Mouse (Mus musculus): ENCODE data around the gene Col6a6. TPM values are rescaled to one million over a fixed set of nuclear protein-coding genes. Genes with fewer than 3 reads are reported as not detected.

Gene Col6a6
- polyA plus RNA-seq (2012; rRNA removed) = 0.09 and 0.13 TPM in 2 replicates

DNA sequence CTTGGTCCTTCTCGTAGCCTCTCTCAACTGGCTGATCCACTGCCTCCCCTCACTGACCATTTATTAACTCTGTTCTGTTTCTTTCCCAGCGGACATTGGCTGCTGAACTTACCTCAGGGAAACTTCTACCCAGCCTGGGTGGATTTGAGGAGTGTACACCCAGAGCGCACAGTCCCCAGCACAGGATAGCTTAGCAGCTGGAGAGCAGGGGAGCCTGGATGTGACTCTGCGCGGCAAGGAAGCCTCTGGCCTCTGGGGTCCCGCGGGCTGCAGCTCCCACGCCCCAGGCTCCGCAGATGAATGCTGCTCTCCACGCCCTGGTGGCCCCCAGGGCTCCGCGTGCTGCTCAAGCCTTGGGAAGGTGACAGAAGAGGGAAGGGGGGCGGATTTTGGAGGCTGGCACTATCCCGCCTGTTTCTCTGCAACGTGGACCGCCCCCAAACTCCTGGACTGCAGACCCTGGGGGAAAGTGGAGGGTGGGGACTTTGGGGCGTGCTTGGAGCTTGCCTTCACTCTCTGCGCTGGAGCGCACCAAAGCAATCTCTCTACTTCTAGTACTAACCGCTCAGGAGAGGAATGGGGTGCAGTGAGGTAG, at the start of gene Col6a6:
Gene Col6a6, minus strand, starts transcription at position 370 of the 595 bp plus-strand sequence.
- Histone ChIP-seq H3K4me3 (ENCODE audit: extremely low read depth, insufficient read depth, insufficient read length) (no peak within 1 kb of the TSS), H3K4me1 (ENCODE audit: control insufficient read depth, insufficient read depth, insufficient read length) (no peaks in the 10 kb centered on the region; the same call in 1 of the 2 replicates), H3K36me3 (ENCODE audit: control insufficient read depth, insufficient read depth, low read length) (no peaks in the 10 kb centered on the region), H3K27ac (ENCODE audit: insufficient read depth, low read length) (no peak within 1 kb of the TSS), H3K27me3 (ENCODE audit: control insufficient read depth, insufficient read depth, low read length) (no peaks in the 10 kb centered on the region)
- 27% methylated on average over 20 of the region's 20 CpGs for WGBS
- no peak for TF ChIP-seq POLR2A (IDR thresholded peaks at IDR 0.05; ENCODE audit: low read depth, low read length)
- TF ChIP-seq CTCF (IDR thresholded peaks at IDR 0.05; ENCODE audit: extremely low read depth, insufficient read depth, insufficient read length, insufficient replicate concordance) = no peak
- no peak for DNase-seq (ENCODE audit: low read depth in 1 of 2, low spot score in 2 of 2)

DNA sequence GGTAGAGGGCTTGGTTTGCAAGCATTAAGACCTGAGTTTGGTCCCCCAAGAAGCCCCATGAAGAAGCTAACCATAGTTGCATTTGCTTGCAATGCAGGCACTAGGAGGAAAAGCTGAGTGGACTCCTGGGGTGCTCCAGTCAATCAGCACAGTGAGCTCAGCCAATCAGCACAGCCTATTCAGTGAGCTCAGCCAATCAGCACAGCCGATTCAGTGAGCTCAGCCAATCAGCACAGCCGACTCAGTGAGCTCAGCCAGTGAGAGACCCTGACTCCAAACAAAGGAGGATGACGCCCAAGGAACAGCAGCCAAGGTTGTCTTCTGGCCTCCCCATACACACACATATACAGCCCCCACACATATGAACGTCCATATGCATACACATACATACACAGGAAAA, 48.2 kb upstream of the Col6a6 start:
- DNase-seq (ENCODE audit: low read depth in 1 of 2, low spot score in 2 of 2) = no peak
- Histone ChIP-seq H3K27me3 (ENCODE audit: control insufficient read depth, insufficient read depth, low read length) (no peaks in the 10 kb centered on the region; the same call in 1 of the 2 replicates), H3K36me3 (ENCODE audit: control insufficient read depth, insufficient read depth, low read length) (no peaks in the 10 kb centered on the region), H3K27ac (ENCODE audit: insufficient read depth, low read length) (no peak overlapping the region), H3K4me1 (ENCODE audit: control insufficient read depth, insufficient read depth, insufficient read length) (no peaks in the 10 kb centered on the region), H3K4me3 (ENCODE audit: extremely low read depth, insufficient read depth, insufficient read length) (no peak overlapping the region)
- TF ChIP-seq CTCF (IDR thresholded peaks at IDR 0.05; ENCODE audit: extremely low read depth, insufficient read depth, insufficient read length, insufficient replicate concordance) (no peak), POLR2A (IDR thresholded peaks at IDR 0.05; ENCODE audit: low read depth, low read length) (no peak)
- 81% methylated on average over 4 of the region's 4 CpGs for WGBS

DNA sequence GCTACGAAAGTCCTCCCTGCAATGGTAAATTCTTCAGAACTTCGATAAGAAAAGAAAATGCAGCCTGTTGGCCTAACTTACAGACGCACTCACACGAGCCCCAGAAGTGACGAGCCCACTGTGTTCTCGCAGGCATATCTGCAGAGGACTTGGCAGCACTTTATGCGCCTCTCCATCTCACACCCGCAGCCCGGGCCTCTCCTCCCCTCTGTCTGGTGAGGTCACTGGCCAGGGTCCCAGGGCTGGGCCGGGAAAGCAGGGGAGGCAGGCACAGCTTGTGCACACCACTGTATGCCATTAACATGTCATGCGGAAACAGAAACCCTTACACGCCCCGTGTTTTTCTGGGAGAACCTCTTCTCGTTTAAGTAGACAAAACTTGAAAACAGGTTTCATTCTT, 43.7 kb upstream of the Col6a6 start:
- 84% methylated on average over 14 of the region's 14 CpGs for WGBS
- no peaks in the 10 kb centered on the region for H3K27me3 ChIP-seq (ENCODE audit: control insufficient read depth, insufficient read depth, low read length)

DNA sequence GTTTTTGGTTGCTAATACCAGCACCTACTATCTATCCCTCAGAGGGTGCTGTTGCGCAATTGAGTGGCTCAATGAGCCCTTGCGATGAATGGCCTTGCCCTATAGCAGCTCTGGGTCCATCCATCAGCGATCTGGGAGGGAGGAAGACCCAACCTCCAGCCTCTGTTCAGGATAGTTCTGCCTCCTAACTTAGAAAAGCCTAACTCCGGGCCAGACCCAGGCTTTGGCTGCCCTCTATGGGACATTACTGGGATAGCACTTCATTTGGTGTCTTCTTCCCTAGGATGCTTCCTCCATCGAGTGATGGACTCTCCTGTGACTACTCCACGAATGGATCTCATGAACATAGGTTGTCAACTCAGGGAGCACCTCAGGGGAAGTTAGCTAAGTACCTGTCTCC, 29.8 kb upstream of the Col6a6 start:
- Histone ChIP-seq H3K27me3 (ENCODE audit: control insufficient read depth, insufficient read depth, low read length) (no peaks in the 10 kb centered on the region), H3K4me3 (ENCODE audit: extremely low read depth, insufficient read depth, insufficient read length) (no peak overlapping the region), H3K36me3 (ENCODE audit: control insufficient read depth, insufficient read depth, low read length) (no peaks in the 10 kb centered on the region), H3K27ac (ENCODE audit: insufficient read depth, low read length) (no peak overlapping the region), H3K4me1 (ENCODE audit: control insufficient read depth, insufficient read depth, insufficient read length) (no peaks in the 10 kb centered on the region)
- peak; percentile 57; the same call in 1 of the 2 replicates for TF ChIP-seq CTCF (IDR thresholded peaks at IDR 0.05; ENCODE audit: extremely low read depth, insufficient read depth, insufficient read length, insufficient replicate concordance)
- no peak for TF ChIP-seq POLR2A (IDR thresholded peaks at IDR 0.05; ENCODE audit: low read depth, low read length)
- 13% methylated on average over 6 of the region's 6 CpGs for WGBS
- DNase-seq (ENCODE audit: low read depth in 1 of 2, low spot score in 2 of 2) = peak; percentile 2 to 36

More for the DNA sequence above, 43.7 kb upstream of the Col6a6 start:
- no peak for TF ChIP-seq CTCF (IDR thresholded peaks at IDR 0.05; ENCODE audit: extremely low read depth, insufficient read depth, insufficient read length, insufficient replicate concordance)
- no peak for TF ChIP-seq POLR2A (IDR thresholded peaks at IDR 0.05; ENCODE audit: low read depth, low read length)
- DNase-seq (ENCODE audit: low read depth in 1 of 2, low spot score in 2 of 2) = no peak
- no peak overlapping the region for H3K4me3 ChIP-seq (ENCODE audit: extremely low read depth, insufficient read depth, insufficient read length)
- no peaks in the 10 kb centered on the region for H3K4me1 ChIP-seq (ENCODE audit: control insufficient read depth, insufficient read depth, insufficient read length)
- no peaks in the 10 kb centered on the region for H3K36me3 ChIP-seq (ENCODE audit: control insufficient read depth, insufficient read depth, low read length)
- no peak overlapping the region for H3K27ac ChIP-seq (ENCODE audit: insufficient read depth, low read length)

DNA sequence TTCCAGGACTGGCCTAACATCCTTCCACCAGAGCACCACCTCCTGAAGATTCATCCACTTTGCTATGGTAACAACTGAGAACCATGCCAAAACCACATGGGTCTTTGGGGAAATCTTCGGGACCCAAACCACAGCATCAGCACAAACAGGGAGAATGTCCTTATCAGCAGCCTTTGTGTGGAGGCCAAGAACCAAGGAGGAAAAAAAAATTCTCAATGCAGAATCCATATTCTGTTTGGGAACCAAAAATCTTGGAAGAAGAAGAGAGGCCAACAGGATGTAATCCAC, 24.8 kb upstream of the Col6a6 start:
- no peak for DNase-seq (ENCODE audit: low read depth in 1 of 2, low spot score in 2 of 2)
- TF ChIP-seq POLR2A (IDR thresholded peaks at IDR 0.05; ENCODE audit: low read depth, low read length) (no peak), CTCF (IDR thresholded peaks at IDR 0.05; ENCODE audit: extremely low read depth, insufficient read depth, insufficient read length, insufficient replicate concordance) (no peak)
- H3K27me3 ChIP-seq (ENCODE audit: control insufficient read depth, insufficient read depth, low read length) = no peaks in the 10 kb centered on the region
- H3K36me3 ChIP-seq (ENCODE audit: control insufficient read depth, insufficient read depth, low read length) = no peaks in the 10 kb centered on the region
- H3K4me3 ChIP-seq (ENCODE audit: extremely low read depth, insufficient read depth, insufficient read length) = no peak overlapping the region
- H3K4me1 ChIP-seq (ENCODE audit: control insufficient read depth, insufficient read depth, insufficient read length) = no peaks in the 10 kb centered on the region
- WGBS = 38% methylated on average over 1 of the region's 1 CpGs
- H3K27ac ChIP-seq (ENCODE audit: insufficient read depth, low read length) = no peak overlapping the region

DNA sequence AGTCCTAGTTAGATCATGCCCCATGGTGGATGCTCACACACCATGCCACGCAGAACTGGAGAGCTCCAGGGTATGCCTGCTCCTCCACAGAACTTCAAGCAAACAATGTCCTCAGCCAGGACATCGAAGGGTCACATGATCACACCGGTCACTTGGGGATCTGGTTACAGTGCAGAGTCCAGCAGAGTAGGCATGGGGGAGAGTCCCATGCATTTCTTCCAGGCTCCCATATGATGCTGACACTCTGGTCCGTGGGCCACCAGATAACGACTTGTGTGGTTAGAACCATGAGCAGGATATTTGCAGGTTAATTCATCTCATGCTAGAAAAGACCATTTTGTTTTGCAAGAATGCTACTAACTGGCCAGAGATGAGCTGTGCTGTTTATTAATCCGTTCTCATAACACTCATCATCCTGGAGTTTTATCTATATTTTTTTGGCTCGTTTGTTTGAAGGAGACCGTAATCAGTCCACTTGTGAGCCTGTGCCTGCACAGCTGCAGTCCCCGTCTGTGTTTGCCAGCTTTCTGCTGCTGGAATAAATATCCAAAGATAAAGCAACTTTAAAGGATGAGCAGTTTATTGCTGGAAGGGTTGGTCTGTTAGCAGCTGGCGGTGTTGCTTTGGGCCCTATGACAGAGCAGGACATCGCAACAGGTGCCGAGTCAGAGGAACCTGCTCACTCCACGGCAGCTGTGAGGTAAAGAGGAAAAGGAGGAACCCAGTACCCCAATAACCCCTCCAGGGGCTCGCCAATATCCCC, 24.2 kb upstream of the Col6a6 start:
- DNase-seq (ENCODE audit: low read depth in 1 of 2, low spot score in 2 of 2) = no peak
- Histone ChIP-seq H3K36me3 (ENCODE audit: control insufficient read depth, insufficient read depth, low read length) (no peaks in the 10 kb centered on the region), H3K27me3 (ENCODE audit: control insufficient read depth, insufficient read depth, low read length) (no peaks in the 10 kb centered on the region), H3K27ac (ENCODE audit: insufficient read depth, low read length) (no peak overlapping the region), H3K4me1 (ENCODE audit: control insufficient read depth, insufficient read depth, insufficient read length) (no peaks in the 10 kb centered on the region), H3K4me3 (ENCODE audit: extremely low read depth, insufficient read depth, insufficient read length) (no peak overlapping the region)
- 77% methylated on average over 14 of the region's 14 CpGs for WGBS
- TF ChIP-seq CTCF (IDR thresholded peaks at IDR 0.05; ENCODE audit: extremely low read depth, insufficient read depth, insufficient read length, insufficient replicate concordance) (no peak), POLR2A (IDR thresholded peaks at IDR 0.05; ENCODE audit: low read depth, low read length) (no peak)

DNA sequence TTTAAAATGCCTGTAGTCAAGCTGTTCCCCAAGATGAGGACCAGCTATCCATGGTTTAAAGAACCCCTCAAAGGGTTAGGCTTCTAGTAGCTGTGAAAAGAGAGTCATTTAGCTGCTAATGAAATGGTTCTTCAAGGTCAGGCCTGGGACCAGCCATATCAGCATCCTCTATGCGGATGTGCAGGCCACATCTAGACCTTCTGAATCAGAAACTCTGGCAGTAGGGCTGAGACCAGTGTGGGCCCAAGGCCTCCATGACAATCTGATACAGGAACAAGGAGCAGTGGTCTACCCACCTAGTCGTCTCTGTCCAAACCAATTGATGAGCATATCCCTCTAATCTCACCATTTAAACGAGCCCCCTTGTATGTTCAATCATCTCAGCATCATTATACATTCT, 23.1 kb upstream of the Col6a6 start:
- H3K4me1 ChIP-seq (ENCODE audit: control insufficient read depth, insufficient read depth, insufficient read length) = no peaks in the 10 kb centered on the region
- 83% methylated on average over 3 of the region's 3 CpGs for WGBS
- no peak overlapping the region for H3K4me3 ChIP-seq (ENCODE audit: extremely low read depth, insufficient read depth, insufficient read length)
- TF ChIP-seq POLR2A (IDR thresholded peaks at IDR 0.05; ENCODE audit: low read depth, low read length) (no peak), CTCF (IDR thresholded peaks at IDR 0.05; ENCODE audit: extremely low read depth, insufficient read depth, insufficient read length, insufficient replicate concordance) (no peak)
- H3K27ac ChIP-seq (ENCODE audit: insufficient read depth, low read length) = no peak overlapping the region
- no peak for DNase-seq (ENCODE audit: low read depth in 1 of 2, low spot score in 2 of 2)
- no peaks in the 10 kb centered on the region for H3K36me3 ChIP-seq (ENCODE audit: control insufficient read depth, insufficient read depth, low read length)
- H3K27me3 ChIP-seq (ENCODE audit: control insufficient read depth, insufficient read depth, low read length) = no peaks in the 10 kb centered on the region
